Mouse (Mus musculus) layer of hippocampus, postnatal 36 days (tissue): Measurements from ENCODE around the gene Hist1h2ap. TPM values are rescaled to one million over a fixed set of nuclear protein-coding genes. Genes with fewer than 3 reads are reported as not detected.
A peak's percentile ranks its signal among the peaks of the same experiment; 100 is the strongest.
"Not testable (repeated sequence)": the region's sequence is repeated elsewhere in the genome, so short reads cannot be mapped to it uniquely, and the experiment has no call there.

ENCODE experiments used
- DNase-seq, 2 experiments: peaks; one replicate each; pipeline ENCODE4 v3.0.0; 2022
- microRNA-seq, 2 experiments: library from miRNA; unstranded; fragments of <30 nt; microRNA quantifications; one replicate each; pipeline ENCODE4 v1.2.0; 2021
- total RNA-seq, 2 experiments: library from RNA; stranded (reverse); gene quantifications; 2 replicates each; pipeline ENCODE4 v1.2.3; 2021

The Hist1h2ap gene
- total RNA-seq, 2 experiments from 2014 or later, result 34.7 to 45.0 TPM

- not testable (repeated sequence) for DNase-seq
These were observed 23.2 kb downstream of the Hist1h2ap start, which contains the start of the genes Hist1h2bq and Hist1h2ao for GRCm38 (mm10) chr13:21810073-21810472. TSS of gene Hist1h2bq (minus strand) at chr13:21810197. TSS of gene Hist1h2ao (plus strand) at chr13:21810465.

GRCm38 (mm10) chr13:21803058-21803457 is 30.2 kb downstream of the Hist1h2ap start:
- DNase-seq, result not testable (repeated sequence)

DNA sequence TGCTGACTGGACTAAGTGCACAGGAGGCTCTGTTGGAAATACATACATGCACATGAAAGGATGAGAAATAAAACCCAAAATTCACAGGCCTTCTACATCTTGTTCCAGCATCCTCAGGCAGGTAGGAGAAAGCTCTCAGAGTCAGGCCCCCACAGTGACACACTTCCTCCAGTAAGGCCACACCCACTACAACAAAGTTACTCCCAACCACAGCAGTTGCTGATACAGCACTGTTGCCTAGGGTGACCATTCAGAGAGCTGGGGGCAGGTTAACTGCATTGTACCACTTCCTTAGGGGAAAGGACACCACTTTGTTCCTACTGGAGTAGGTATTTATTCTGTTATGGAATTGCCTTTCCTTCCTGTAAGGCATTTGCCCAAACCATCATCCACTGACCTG is 36.1 kb downstream of the Hist1h2ap start:
- not testable (repeated sequence) for DNase-seq

- no peak for DNase-seq
These were observed 37.7 kb downstream of the Hist1h2ap start for GRCm38 (mm10) chr13:21795584-21795983.

GRCm38 (mm10) chr13:21790601-21791283 is 42.6 kb downstream of the Hist1h2ap start:
- DNase-seq, result no peak

DNA sequence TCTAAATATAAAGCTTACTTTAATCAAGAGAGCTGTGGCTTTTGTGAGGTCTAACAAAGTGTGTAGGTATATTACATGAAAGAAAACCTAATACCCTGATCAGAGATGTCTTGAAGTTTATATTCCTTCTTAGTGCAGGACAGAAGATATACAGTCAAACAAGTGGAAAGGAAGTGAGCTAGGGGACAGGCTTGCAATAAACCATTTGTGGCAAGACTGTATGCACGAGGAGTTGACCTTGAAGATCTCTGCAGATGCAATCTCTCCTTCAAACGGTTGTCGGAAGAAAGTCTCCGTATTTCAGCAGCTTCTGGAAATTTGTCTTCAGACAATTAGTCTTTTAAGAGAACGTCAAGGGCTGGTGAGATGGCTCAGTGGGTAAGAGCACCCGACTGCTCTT is 43.4 kb downstream of the Hist1h2ap start:
- DNase-seq, result no peak

- no peak for DNase-seq
These were observed 45.3 kb downstream of the Hist1h2ap start for GRCm38 (mm10) chr13:21787760-21788593.

GRCm38 (mm10) chr13:21786899-21787629 is 46.2 kb downstream of the Hist1h2ap start, which contains the start of the genes Hist1h2an and Hist1h2bp:
TSS of gene Hist1h2an (minus strand) at chr13:21787218.
TSS of gene Hist1h2bp (plus strand) at chr13:21787461.
- DNase-seq, result peak; percentile 81 to 87

GRCm38 (mm10) chr13:21786189-21786898 is 47.0 kb downstream of the Hist1h2ap start:
- DNase-seq, result no peak

- DNase-seq, result no peak
These were observed 49.0 kb downstream of the Hist1h2ap start for GRCm38 (mm10) chr13:21784311-21784710.

DNA sequence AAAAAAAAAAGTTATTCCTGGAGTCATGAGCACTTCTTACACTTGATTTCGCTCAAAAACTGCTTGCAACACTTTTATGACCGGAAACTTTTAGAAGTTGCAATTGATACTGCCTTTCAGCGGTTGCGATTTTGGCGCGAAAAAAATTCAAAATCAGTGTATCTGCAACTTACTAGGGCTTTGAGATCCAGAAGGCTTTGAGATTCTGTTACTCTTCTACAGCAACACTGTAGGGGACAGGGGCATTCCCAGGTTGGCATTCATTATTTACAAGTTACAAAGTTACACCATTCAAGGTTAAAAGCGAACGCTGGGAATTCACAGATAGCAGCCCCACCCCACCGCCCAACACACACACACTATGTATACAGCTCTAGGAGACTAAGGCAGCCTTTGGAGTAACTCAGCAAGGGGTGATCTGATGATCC is 49.6 kb downstream of the Hist1h2ap start:
- no peak for DNase-seq

DNA sequence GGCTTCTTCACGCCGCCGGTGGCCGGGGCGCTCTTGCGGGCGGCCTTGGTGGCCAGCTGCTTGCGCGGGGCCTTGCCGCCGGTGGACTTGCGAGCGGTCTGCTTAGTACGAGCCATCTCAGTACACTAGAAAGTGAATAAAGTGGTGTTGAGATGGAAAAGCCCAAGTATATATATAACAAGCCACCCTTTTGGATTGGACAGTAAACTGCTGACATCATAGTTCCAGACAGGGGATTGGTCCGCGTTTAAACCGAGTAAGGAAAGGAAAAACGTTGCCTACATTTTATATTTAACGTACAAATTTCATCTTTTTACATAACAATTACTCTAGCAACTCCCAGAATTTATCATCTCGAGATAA is 50.1 kb downstream of the Hist1h2ap start, which contains the start of gene Hist1h3i:
Gene Hist1h3i, minus strand, starts transcription at position 116 of the 363 bp plus-strand sequence.
- peak in 1 of 2 experiments; percentile 53 for DNase-seq

Small RNAs within 50 kb of the gene (microRNA-seq; reads per million reads assigned to microRNA genes)
- gene Gm19658 (0 reads per million in 2 experiments), gene Gm44346 (0 reads per million in 2 experiments), gene Gm44466 (0 reads per million in 2 experiments)

Other genes with a start within 250 kb of the Hist1h2ap start
- gene Olfr1362, start 219.5 kb downstream of the Hist1h2ap start, total RNA-seq, result not detected
- gene Olfr11, start 191.0 kb downstream of the Hist1h2ap start, total RNA-seq, result not detected
- gene Olfr1361, start 170.1 kb downstream of the Hist1h2ap start, total RNA-seq, result not detected
- not detected for gene Olfr1360, start 156.1 kb downstream of the Hist1h2ap start, total RNA-seq
- gene Olfr1359, start 135.4 kb downstream of the Hist1h2ap start, total RNA-seq, result not detected
- gene Hist1h2bl, start 117.4 kb downstream of the Hist1h2ap start, total RNA-seq, result 10 to 100 TPM; 20.4 to 37.0 TPM
- gene Hist1h2ai, start 117.1 kb downstream of the Hist1h2ap start, total RNA-seq, result 10 to 100 TPM; 37.8 to 44.6 TPM
- 10 to 100 TPM; 57.9 to 69.3 TPM for gene Hist1h3h, start 115.8 kb downstream of the Hist1h2ap start, total RNA-seq
- 1 to 10 TPM; 4.3 to 6.2 TPM for gene Hist1h2bm, start 111.5 kb downstream of the Hist1h2ap start, total RNA-seq
- gene Hist1h4j, start 98.4 kb downstream of the Hist1h2ap start, total RNA-seq, result 10 to 100 TPM; 15.7 to 17.9 TPM
- gene Hist1h4k, start 83.0 kb downstream of the Hist1h2ap start, total RNA-seq, result 100 to 1,000 TPM; 266 to 292 TPM
- gene Hist1h2ak, start 79.7 kb downstream of the Hist1h2ap start, total RNA-seq, result 10 to 100 TPM; 13.2 to 18.7 TPM
- 10 to 100 TPM in 1 of 2 experiments, 1 to 10 TPM in 1; 5.4 to 10.8 TPM for gene Hist1h2bn, start 79.4 kb downstream of the Hist1h2ap start, total RNA-seq
- gene Hist1h1b, start 52.9 kb downstream of the Hist1h2ap start, total RNA-seq, result 1 to 10 TPM; 6.4 to 8.5 TPM
- 10 to 100 TPM; 56.6 to 72.6 TPM for gene Hist1h3i, start 50.1 kb downstream of the Hist1h2ap start, total RNA-seq
- 1 to 10 TPM in 1 of 2 experiments, not detected in 1; 2.6 TPM for gene Hist1h2an, start 46.3 kb downstream of the Hist1h2ap start, total RNA-seq
- gene Hist1h2bp, start 46.0 kb downstream of the Hist1h2ap start, total RNA-seq, result 10 to 100 TPM in 1 of 2 experiments, 1 to 10 TPM in 1; 7.8 to 11.4 TPM
- 10 to 100 TPM; 49.4 to 52.0 TPM for gene Hist1h2bq, start 23.3 kb downstream of the Hist1h2ap start, total RNA-seq
- gene Hist1h2ao, start 23.0 kb downstream of the Hist1h2ap start, total RNA-seq, result 10 to 100 TPM in 1 of 2 experiments, not detected in 1; 19.5 TPM
- gene Hist1h4m, start 21.8 kb downstream of the Hist1h2ap start, total RNA-seq, result 100 to 1,000 TPM; 229 to 282 TPM
- gene Hist1h4n, start 1.3 kb downstream of the Hist1h2ap start, total RNA-seq, result 10 to 100 TPM; 29.3 to 57.3 TPM
- 10 to 100 TPM; 49.6 to 51.2 TPM for gene Hist1h2br, start 236 bp upstream of the Hist1h2ap start, total RNA-seq
- gene Zfp184, start 111.6 kb upstream of the Hist1h2ap start, total RNA-seq, result 1 to 10 TPM; 2.6 to 5.2 TPM
- gene Pom121l2, start 147.7 kb upstream of the Hist1h2ap start, total RNA-seq, result not detected
- gene Prss16, start 176.2 kb upstream of the Hist1h2ap start, total RNA-seq, result under 1 TPM; 0.25 to 0.42 TPM
- gene Hist1h2ah, start 202.1 kb upstream of the Hist1h2ap start, total RNA-seq, result 10 to 100 TPM; 11.4 to 25.4 TPM
- gene Hist1h2bk, start 202.4 kb upstream of the Hist1h2ap start, total RNA-seq, result 10 to 100 TPM; 30.5 to 35.2 TPM
- gene Hist1h4i, start 207.9 kb upstream of the Hist1h2ap start, total RNA-seq, result 10 to 100 TPM; 72.6 to 72.8 TPM
- 10 to 100 TPM; 13.7 to 21.6 TPM for gene Hist1h2ag, start 209.4 kb upstream of the Hist1h2ap start, total RNA-seq
- 10 to 100 TPM; 12.5 to 16.9 TPM for gene Hist1h2bj, start 209.7 kb upstream of the Hist1h2ap start, total RNA-seq